In the genomic region with DNA sequence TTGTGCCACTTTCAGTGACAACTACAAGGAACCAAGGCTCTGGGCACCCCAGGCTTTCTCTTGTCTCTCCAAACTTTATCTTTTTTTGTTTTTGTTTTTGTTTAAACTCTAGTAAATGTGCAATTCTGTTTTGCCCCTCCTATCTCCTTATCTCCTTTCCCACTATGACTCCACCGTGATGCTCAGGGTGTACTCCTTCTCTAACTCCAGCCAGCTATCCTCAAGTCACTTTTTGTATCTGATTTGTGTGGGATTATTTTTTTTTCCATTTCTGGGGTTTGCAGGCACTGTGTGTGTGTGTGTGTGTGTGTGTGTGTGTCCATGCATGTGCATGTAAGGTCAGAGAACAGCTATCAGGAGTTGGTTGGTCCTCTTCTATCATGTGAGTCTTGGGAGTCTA, we compare ENCODE assay signal across 23 mouse cellular contexts. TPM values are rescaled to one million over a fixed set of nuclear protein-coding genes. Genes with fewer than 3 reads are reported as not detected.
DNase-seq lines count a peak whose midpoint lies in the region; ATAC-seq and TF ChIP-seq lines count a peak whose summit lies in the region.
"Had no signal": no experiment of that assay in that cellular context is flagged by ENCODE, and none has a peak within 500 bp of the region (broad histone marks: within the 10 kb centered on the region; RNA-seq: fewer than 3 reads in every experiment).

No protein-coding gene starts in this region.

- intact Hi-C loops in gastrocnemius, adult 2 months (cut with DNase I), result loop anchor here (2.0 kb wide), 1 partner anchor 13 kb away; no protein-coding TSS in a partner anchor

- H3K27me3 ChIP-seq in midbrain, embryonic 11.5 days (ENCODE audit: control insufficient read depth, insufficient read depth, low read length), result no peaks in the 10 kb centered on the region
- H3K27me3 ChIP-seq in midbrain, postnatal 0 days (ENCODE audit: insufficient read depth, low read length), result 0 out of 2 replicates have a peak, but pooled peaks cover 3% of the 10 kb centered on the region
- no peaks in the 10 kb centered on the region for H3K27me3 ChIP-seq in liver, embryonic 11.5 days (replicated peaks; ENCODE audit: control insufficient read depth, insufficient read depth, low read length)
- no peaks in the 10 kb centered on the region for H3K27me3 ChIP-seq in myocyte (ENCODE audit: control insufficient read depth, insufficient read depth, insufficient read length)
- no peaks in the 10 kb centered on the region for H3K27me3 ChIP-seq in heart, embryonic 11.5 days (ENCODE audit: control insufficient read depth, insufficient read depth, low read length)
- H3K27me3 ChIP-seq: forebrain, embryonic 13.5 days; hindbrain, embryonic 13.5 days; limb, embryonic 15.5 days had no signal

- peak overlapping the region; percentile 99 for H3K4me3 ChIP-seq in gastrocnemius, adult 2 months
- no peak overlapping the region for H3K4me3 ChIP-seq in midbrain, embryonic 11.5 days (ENCODE audit: low read depth, low read length)
- H3K4me3 ChIP-seq in midbrain, postnatal 0 days (ENCODE audit: low read depth, low read length), result no peak overlapping the region
- no peak overlapping the region for H3K4me3 ChIP-seq in liver, embryonic 11.5 days (ENCODE audit: low read depth, low read length)
- H3K4me3 ChIP-seq in myocyte, result peak overlapping the region; percentile 75
- H3K4me3 ChIP-seq in heart, embryonic 11.5 days (ENCODE audit: low read depth, low read length), result no peak overlapping the region
- H3K4me3 ChIP-seq: limb, embryonic 15.5 days had no signal

- H3K9me3 ChIP-seq in midbrain, embryonic 11.5 days (ENCODE audit: control insufficient read depth, low read length), result no peaks in the 10 kb centered on the region
- no peaks in the 10 kb centered on the region for H3K9me3 ChIP-seq in midbrain, postnatal 0 days (ENCODE audit: low read length)
- H3K9me3 ChIP-seq in liver, embryonic 11.5 days (ENCODE audit: control insufficient read depth, low read length), result no peaks in the 10 kb centered on the region
- no peaks in the 10 kb centered on the region for H3K9me3 ChIP-seq in heart, embryonic 11.5 days (replicated peaks; ENCODE audit: control insufficient read depth, low read length)
- H3K9me3 ChIP-seq: forebrain, embryonic 13.5 days; heart, embryonic 10.5 days; hindbrain, embryonic 13.5 days; limb, embryonic 15.5 days; midbrain, embryonic 10.5 days had no signal

- ATAC-seq in midbrain, embryonic 11.5 days (ENCODE audit: low FRiP score), result no peak
- no peak for ATAC-seq in midbrain, postnatal 0 days (ENCODE audit: low FRiP score)
- ATAC-seq in liver, embryonic 11.5 days (replicated peaks; ENCODE audit: low FRiP score), result no peak
- no peak for ATAC-seq in heart, embryonic 11.5 days (replicated peaks; ENCODE audit: insufficient number of reproducible peaks, low FRiP score, low TSS enrichment)
- ATAC-seq: forebrain, embryonic 13.5 days had no signal

- no peak overlapping the region for H3K9ac ChIP-seq in midbrain, embryonic 11.5 days (ENCODE audit: low read length)
- no peak overlapping the region for H3K9ac ChIP-seq in midbrain, postnatal 0 days (replicated peaks; ENCODE audit: low read length, poor library complexity, severe bottlenecking)
- no peak overlapping the region for H3K9ac ChIP-seq in liver, embryonic 11.5 days (ENCODE audit: low read depth, low read length)
- H3K9ac ChIP-seq in heart, embryonic 11.5 days (ENCODE audit: low read depth, low read length), result no peak overlapping the region
- H3K9ac ChIP-seq: limb, embryonic 15.5 days had no signal

- peaks cover 28% of the 10 kb centered on the region for H3K79me2 ChIP-seq in myocyte (ENCODE audit: control insufficient read depth, insufficient read depth)

- H3K4me2 ChIP-seq in midbrain, embryonic 11.5 days, result no peak overlapping the region
- H3K4me2 ChIP-seq in midbrain, postnatal 0 days (ENCODE audit: low read depth, low read length, poor library complexity, severe bottlenecking), result no peak overlapping the region
- peak overlapping the region; percentile 90 for H3K4me2 ChIP-seq in liver, embryonic 11.5 days
- H3K4me2 ChIP-seq in myocyte (ENCODE audit: low read depth), result no peak overlapping the region
- H3K4me2 ChIP-seq in heart, embryonic 11.5 days, result no peak overlapping the region; the same call in 1 of the 2 replicates

- no peak for TF ChIP-seq POLR2A in myocyte (IDR thresholded peaks at IDR 0.05; ENCODE audit: insufficient read length, low read depth)

- no peak overlapping the region for H3ac ChIP-seq in myocyte (ENCODE audit: control insufficient read depth, insufficient read length)

- H3K27ac ChIP-seq in gastrocnemius, adult 2 months, result peak overlapping the region; percentile 99
- H3K27ac ChIP-seq in midbrain, embryonic 11.5 days (ENCODE audit: low read depth, low read length), result no peak overlapping the region
- no peak overlapping the region for H3K27ac ChIP-seq in midbrain, postnatal 0 days (ENCODE audit: low read depth, low read length)
- peak overlapping the region; percentile 92; the same call in 1 of the 2 replicates for H3K27ac ChIP-seq in liver, embryonic 11.5 days (ENCODE audit: low read depth, low read length)
- no peak overlapping the region for H3K27ac ChIP-seq in heart, embryonic 11.5 days (ENCODE audit: low read depth, low read length)
- H3K27ac ChIP-seq: forebrain, embryonic 13.5 days; hindbrain, embryonic 13.5 days had no signal

- DNase-seq in gastrocnemius, adult 2 months, result no peak
- DNase-seq in gastrocnemius, postnatal 4 days (ENCODE audit: low spot score in 2 of 2), result no peak
- DNase-seq in midbrain, embryonic 11.5 days (ENCODE audit: low spot score, missing footprints), result peak; percentile 64
- DNase-seq in midbrain, postnatal 0 days (ENCODE audit: low spot score), result no peak
- DNase-seq in liver, embryonic 11.5 days (ENCODE audit: low spot score), result no peak
- DNase-seq in cerebellum, postnatal 25 days, result no peak
- DNase-seq: cerebellum, adult 9-10 months; gastrocnemius, postnatal 36 days; heart, postnatal 14 days; kidney, postnatal 10 days; layer of hippocampus, adult 9-11 months; lung, postnatal 14 days had no signal

- peaks cover 13% of the 10 kb centered on the region for H3K4me1 ChIP-seq in midbrain, embryonic 11.5 days (ENCODE audit: control insufficient read depth, insufficient read depth, low read length)
- H3K4me1 ChIP-seq in midbrain, postnatal 0 days (ENCODE audit: insufficient read depth, low read length), result peaks cover 5% of the 10 kb centered on the region; the same call in 1 of the 2 replicates
- H3K4me1 ChIP-seq in liver, embryonic 11.5 days (replicated peaks; ENCODE audit: control insufficient read depth, insufficient read depth, low read length), result peaks cover 26% of the 10 kb centered on the region
- peaks cover 23% of the 10 kb centered on the region for H3K4me1 ChIP-seq in heart, embryonic 11.5 days (ENCODE audit: control insufficient read depth, insufficient read depth, low read length)

- no peak for TF ChIP-seq CTCF in gastrocnemius, adult 2 months (IDR thresholded peaks at IDR 0.05)
- TF ChIP-seq CTCF in midbrain, postnatal 0 days (IDR thresholded peaks at IDR 0.05), result no peak

- 84% methylated on average over 1 of the region's 1 CpGs for WGBS in midbrain, embryonic 11.5 days
- WGBS in midbrain, postnatal 0 days, result 89% methylated on average over 1 of the region's 1 CpGs
- WGBS in liver, embryonic 11.5 days, result 24% methylated on average over 1 of the region's 1 CpGs
- 31% methylated on average over 1 of the region's 1 CpGs for WGBS in heart, embryonic 11.5 days (ENCODE audit: insufficient replicate concordance)

- no peaks in the 10 kb centered on the region for H3K36me3 ChIP-seq in midbrain, embryonic 11.5 days (ENCODE audit: control insufficient read depth, insufficient read depth, low read length)
- H3K36me3 ChIP-seq in midbrain, postnatal 0 days (ENCODE audit: insufficient read depth, low read length), result no peaks in the 10 kb centered on the region
- no peaks in the 10 kb centered on the region for H3K36me3 ChIP-seq in liver, embryonic 11.5 days (ENCODE audit: control insufficient read depth, insufficient read depth, low read length)
- no peaks in the 10 kb centered on the region for H3K36me3 ChIP-seq in myocyte (ENCODE audit: control insufficient read depth, insufficient read depth)
- no peaks in the 10 kb centered on the region for H3K36me3 ChIP-seq in heart, embryonic 11.5 days (ENCODE audit: control insufficient read depth, insufficient read depth, low read length)
- H3K36me3 ChIP-seq: heart, embryonic 10.5 days; hindbrain, embryonic 13.5 days; limb, embryonic 15.5 days had no signal

TF ChIP-seq in myocyte, 11 proteins besides CTCF, POLR2A, EP300 and RAD21 (continues in another document):
- TF ChIP-seq TCF3 (IDR thresholded peaks at IDR 0.05; ENCODE audit: insufficient read length, low read depth), result no peak
- no peak for TF ChIP-seq E2F4 (IDR thresholded peaks at IDR 0.05; ENCODE audit: insufficient read depth)

RNA-seq across cellular contexts. Expression of gene Zfp787, which starts 1.7 kb away (rescaled TPM):
- 10 to 100 TPM; 28.3 to 28.4 TPM for total RNA-seq in gastrocnemius, adult 2 months (2021)
- total RNA-seq in gastrocnemius, postnatal 4 days (2021), result 10 to 100 TPM; 38.9 to 52.0 TPM
- polyA plus RNA-seq in midbrain, embryonic 11.5 days (2014; fragmentation: Nextera tagmentation; extraction: Ambion mirVana), result 13.5 and 14.7 TPM in 2 replicates
- total RNA-seq in midbrain, postnatal 0 days (2014; rRNA removed), result 65.8 and 66.7 TPM in 2 replicates
- 53.8 and 61.5 TPM in 2 replicates for polyA plus RNA-seq in midbrain, postnatal 0 days (2015; fragmentation: Nextera tagmentation; extraction: Ambion mirVana)
- 15.2 and 15.6 TPM in 2 replicates for polyA plus RNA-seq in liver, embryonic 11.5 days (2014; fragmentation: Nextera tagmentation; extraction: Ambion mirVana)
- 46.6 TPM for polyA plus RNA-seq in myocyte (2012; fragmentation: generic; extraction: Trizol)
- 9.0 and 13.3 TPM in 2 replicates for polyA plus RNA-seq in heart, embryonic 11.5 days (2014; fragmentation: Nextera tagmentation; extraction: Ambion mirVana)

RNA-seq across cellular contexts. Expression of gene Zfp444, which starts 14.5 kb away (rescaled TPM):
- 1 to 10 TPM; 7.4 to 9.1 TPM for total RNA-seq in gastrocnemius, adult 2 months (2021)
- 10 to 100 TPM; 11.8 to 12.5 TPM for total RNA-seq in gastrocnemius, postnatal 4 days (2021)
- 69.4 and 72.2 TPM in 2 replicates for polyA plus RNA-seq in midbrain, embryonic 11.5 days (2014; fragmentation: Nextera tagmentation; extraction: Ambion mirVana)
- total RNA-seq in midbrain, postnatal 0 days (2014; rRNA removed), result 86.4 and 92.4 TPM in 2 replicates
- 78.6 and 85.2 TPM in 2 replicates for polyA plus RNA-seq in midbrain, postnatal 0 days (2015; fragmentation: Nextera tagmentation; extraction: Ambion mirVana)
- polyA plus RNA-seq in liver, embryonic 11.5 days (2014; fragmentation: Nextera tagmentation; extraction: Ambion mirVana), result 44.6 and 46.8 TPM in 2 replicates
- 29.2 TPM for polyA plus RNA-seq in myocyte (2012; fragmentation: generic; extraction: Trizol)
- 30.9 and 31.4 TPM in 2 replicates for polyA plus RNA-seq in heart, embryonic 11.5 days (2014; fragmentation: Nextera tagmentation; extraction: Ambion mirVana)

RNA-seq across cellular contexts. Expression of gene Galp, which starts 39.4 kb away (rescaled TPM):
- total RNA-seq in gastrocnemius, adult 2 months (2021), result not detected
- total RNA-seq in gastrocnemius, postnatal 4 days (2021), result not detected
- not detected in 2 replicates for polyA plus RNA-seq in midbrain, embryonic 11.5 days (2014; fragmentation: Nextera tagmentation; extraction: Ambion mirVana)
- not detected in 2 replicates for total RNA-seq in midbrain, postnatal 0 days (2014; rRNA removed)
- polyA plus RNA-seq in midbrain, postnatal 0 days (2015; fragmentation: Nextera tagmentation; extraction: Ambion mirVana), result not detected in 2 replicates
- polyA plus RNA-seq in liver, embryonic 11.5 days (2014; fragmentation: Nextera tagmentation; extraction: Ambion mirVana), result not detected in 2 replicates
- polyA plus RNA-seq in myocyte (2012; fragmentation: generic; extraction: Trizol), result not detected
- polyA plus RNA-seq in heart, embryonic 11.5 days (2014; fragmentation: Nextera tagmentation; extraction: Ambion mirVana), result not detected in 2 replicates
- total RNA-seq: adrenal gland, postnatal 4 days; gastrocnemius, postnatal 36 days; heart, postnatal 14 days; left cerebral cortex, postnatal 14 days had no signal
- polyA plus RNA-seq: forebrain, embryonic 13.5 days; heart, embryonic 10.5 days; hindbrain, embryonic 13.5 days; limb, embryonic 15.5 days; midbrain, embryonic 10.5 days; neural tube, embryonic 14.5 days; thymus, postnatal 0 days had no signal

Comparison
In these comparisons a context has a peak if more than half of its experiments do, and no peak if none do; other contexts are left out.
1. H3K27ac ChIP-seq: peak in gastrocnemius, adult 2 months (single experiment) and liver, embryonic 11.5 days (single experiment); none in midbrain, embryonic 11.5 days (single experiment), midbrain, postnatal 0 days (single experiment) and heart, embryonic 11.5 days (single experiment).
2. H3K4me3 ChIP-seq: peak in gastrocnemius, adult 2 months (single experiment) and myocyte (single experiment); none in midbrain, embryonic 11.5 days (single experiment), midbrain, postnatal 0 days (single experiment), liver, embryonic 11.5 days (single experiment) and heart, embryonic 11.5 days (single experiment).